Mouse (Mus musculus) cerebellum, postnatal 10 days (tissue): Measurements from ENCODE around the gene Bbc3.
A peak's percentile ranks its signal among the peaks of the same experiment; 100 is the strongest.
"Not testable (repeated sequence)": the region's sequence is repeated elsewhere in the genome, so short reads cannot be mapped to it uniquely, and the experiment has no call there.

Experiments used
- DNase-seq, 2 experiments: peaks; one replicate each; pipeline ENCODE4 v3.0.0; 2021; ENCODE audit warnings: mixed read lengths in 2 of 2

Gene Bbc3

DNA sequence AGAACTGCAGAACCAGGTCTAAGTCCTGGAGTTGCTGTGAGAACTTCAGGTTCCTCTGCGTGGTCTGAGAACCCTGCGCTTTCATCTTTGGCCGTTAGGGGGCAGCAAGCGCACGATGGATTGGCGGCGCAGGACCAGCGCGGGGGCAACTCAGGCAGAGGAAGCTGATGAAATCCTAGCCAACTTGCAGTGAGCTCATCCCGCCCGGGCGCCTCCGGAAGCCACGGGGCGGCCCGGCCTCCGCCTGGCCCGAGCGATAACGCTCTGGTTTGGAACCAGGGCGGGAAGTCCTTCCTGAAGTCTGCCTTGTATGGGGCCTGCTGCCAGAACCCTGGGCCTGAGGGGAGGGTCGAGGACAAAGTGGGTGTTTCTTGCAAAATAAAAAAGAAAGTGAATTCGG lies 13.4 kb upstream of the Bbc3 start:
- DNase-seq: peak; percentile 96 to 98

- DNase-seq: peak; percentile 85 to 87
Measured at GRCm38 (mm10) chr7:16295321-16295900, 12.8 kb upstream of the Bbc3 start.

DNA sequence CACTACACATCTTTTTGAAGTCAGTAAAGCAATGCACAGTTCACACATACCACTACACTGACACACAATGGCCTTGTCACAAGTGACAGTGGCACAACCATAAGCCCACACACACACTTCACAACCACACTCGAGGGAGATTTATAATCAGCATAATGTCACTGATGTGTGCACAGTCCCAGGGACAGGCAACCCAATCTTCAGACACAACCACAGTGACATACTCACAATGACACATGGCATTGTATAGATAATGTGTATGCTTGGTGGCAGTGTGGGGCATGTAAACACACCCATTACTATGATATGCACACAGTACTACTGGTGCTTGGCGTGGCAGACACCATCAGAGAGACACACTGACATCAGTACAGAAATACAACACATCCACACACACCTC lies 12.0 kb upstream of the Bbc3 start:
- peak in 1 of 2 experiments; percentile 14 for DNase-seq

DNA sequence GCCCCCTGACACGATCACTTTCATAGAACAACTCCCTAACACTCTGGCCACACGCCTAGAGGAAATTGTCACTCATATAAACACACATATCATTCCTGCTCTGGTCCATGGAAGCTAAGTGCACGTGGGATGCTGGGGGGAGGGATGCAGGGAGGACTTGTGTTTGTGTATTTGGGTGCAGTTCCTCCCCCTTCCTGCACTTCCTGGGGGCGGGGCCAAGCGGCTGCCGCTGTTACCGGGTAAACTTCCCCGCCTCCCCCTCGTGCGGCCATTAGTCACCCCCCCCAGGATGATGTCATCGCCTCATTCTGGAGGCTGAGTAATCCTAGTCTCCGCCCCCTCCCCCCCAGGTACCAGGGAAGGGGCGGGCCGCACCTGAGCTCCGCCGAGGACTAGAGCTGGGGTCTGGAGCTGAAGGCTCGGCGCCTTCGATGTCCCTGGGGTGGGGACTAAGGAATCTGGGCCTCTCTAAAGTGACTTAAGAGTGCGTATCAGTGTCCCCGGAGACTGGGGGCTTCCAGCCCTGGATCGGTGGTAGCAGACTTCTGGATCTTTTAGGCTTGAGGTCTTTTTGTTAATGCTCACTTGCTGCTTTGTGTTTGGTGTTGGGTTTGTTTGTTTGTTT lies 11.3 kb upstream of the Bbc3 start:
- peak; percentile 97 to 99 for DNase-seq

DNA sequence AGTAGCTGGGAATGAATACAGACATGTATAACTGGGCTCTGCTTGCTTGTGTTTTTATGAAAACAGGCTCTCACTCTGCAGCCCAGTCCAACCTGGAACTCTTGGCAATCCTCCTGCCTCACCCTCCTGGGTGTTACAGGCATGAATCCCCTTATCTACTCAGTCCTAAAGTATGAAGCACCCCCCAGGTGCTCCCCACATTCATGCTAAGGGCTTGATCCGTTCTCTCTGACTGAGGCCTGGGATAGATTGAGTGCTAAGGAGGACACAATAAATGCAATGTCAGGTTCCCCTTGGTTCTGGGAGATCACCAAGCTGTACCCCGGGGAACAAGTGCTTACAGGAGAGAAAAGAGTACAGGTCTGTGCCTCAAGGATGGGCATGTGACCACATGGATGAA lies 10.6 kb upstream of the Bbc3 start:
- peak in 1 of 2 experiments; percentile 38 for DNase-seq

GRCm38 (mm10) chr7:16298927-16299326 lies 9.3 kb upstream of the Bbc3 start:
- no peak for DNase-seq

DNA sequence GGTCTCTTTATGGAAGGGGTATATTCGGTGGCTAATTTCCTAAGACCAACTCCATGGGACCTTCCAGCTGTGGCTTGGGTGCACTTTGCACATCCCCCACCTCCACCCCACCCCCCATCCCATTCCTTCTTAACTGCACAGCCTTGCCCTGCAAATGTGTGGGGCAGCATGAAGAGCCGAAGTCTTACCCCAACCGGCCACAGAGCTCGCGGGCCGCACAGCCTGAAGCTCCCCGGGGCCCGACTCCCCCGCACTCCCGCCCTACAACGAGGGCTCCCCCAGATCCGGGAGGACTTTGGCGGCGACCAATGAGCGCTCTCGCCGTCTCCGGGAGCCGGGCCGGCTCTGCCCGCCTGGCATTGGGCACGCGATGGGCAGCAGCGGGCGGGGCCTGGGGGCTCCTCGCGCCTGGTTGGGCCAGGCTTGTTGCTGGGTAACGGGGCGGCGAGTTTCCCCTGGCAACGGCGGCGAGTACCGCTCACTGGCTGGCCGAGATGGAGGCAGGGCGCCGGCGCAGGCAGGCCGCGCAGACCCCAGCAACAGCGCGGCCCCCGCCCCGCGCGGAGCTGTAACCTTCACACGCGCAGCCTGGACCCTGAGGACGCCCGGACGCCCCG lies 8.7 kb upstream of the Bbc3 start:
- peak; percentile 98 to 99 for DNase-seq

DNA sequence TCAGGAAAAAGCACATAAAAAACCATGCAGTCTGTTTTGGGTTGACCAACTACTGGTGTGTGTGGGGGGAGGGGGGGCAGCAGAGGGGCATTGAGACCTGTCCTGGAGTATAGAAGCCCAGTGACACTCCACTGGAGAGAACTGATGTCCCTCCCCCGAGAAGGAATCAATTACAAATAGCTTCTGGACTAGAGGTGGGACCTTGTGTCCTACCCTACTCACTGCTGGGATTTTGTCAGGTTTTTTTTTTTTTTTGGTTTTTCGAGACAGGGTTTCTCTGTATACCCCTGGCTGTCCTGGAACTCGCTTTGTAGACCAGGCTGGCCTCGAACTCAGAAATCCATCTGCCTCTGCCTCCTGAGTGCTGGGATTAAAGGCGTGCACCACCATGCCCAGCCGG lies 1.1 kb upstream of the Bbc3 start:
- not testable (repeated sequence) for DNase-seq

DNA sequence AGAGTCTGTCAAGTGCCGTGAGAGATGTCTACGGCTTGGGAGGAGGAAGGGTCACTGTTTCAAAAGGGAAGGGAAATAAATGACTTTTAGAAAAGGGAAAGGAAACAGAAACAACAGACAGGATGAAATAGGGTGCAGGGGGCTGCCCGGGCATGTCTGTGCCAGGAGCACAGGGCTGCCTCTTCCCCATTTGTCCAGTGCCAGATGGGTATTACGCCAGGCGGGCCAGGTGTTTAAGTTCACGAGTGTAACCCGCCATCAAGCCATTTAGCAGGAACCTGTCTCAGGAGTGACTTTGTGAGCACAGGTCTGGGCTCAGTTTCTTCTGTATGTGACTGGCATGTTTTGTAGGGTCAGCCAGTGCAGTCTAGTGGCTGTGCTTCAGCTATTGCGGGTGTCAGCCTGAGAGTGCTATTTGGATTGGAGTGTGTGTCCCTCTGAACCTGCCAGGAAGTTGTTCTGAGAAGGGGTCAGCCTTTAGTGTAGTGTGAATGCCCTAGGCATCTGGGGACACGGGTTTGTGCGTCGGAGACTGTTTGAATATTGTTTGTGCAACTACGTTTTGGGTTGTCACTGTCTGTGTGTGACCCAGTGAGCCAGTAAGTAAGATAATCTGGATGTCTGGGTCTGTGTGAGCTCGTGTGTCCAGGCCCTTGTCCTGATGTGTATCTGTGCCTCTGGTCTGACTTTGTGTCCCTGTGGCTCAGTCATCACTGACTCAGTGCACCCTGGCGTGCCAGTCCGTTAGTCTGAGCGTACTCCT lies 543 bp downstream of the Bbc3 start:
- no peak for DNase-seq

GRCm38 (mm10) chr7:16309318-16310019 lies 1.3 kb downstream of the Bbc3 start:
- DNase-seq: peak; percentile 91 to 93

- peak; percentile 89 to 92 for DNase-seq
Measured at GRCm38 (mm10) chr7:16310020-16310520, 1.9 kb downstream of the Bbc3 start.

GRCm38 (mm10) chr7:16310521-16311452 lies 2.6 kb downstream of the Bbc3 start:
- DNase-seq: peak; percentile 66 to 71

DNA sequence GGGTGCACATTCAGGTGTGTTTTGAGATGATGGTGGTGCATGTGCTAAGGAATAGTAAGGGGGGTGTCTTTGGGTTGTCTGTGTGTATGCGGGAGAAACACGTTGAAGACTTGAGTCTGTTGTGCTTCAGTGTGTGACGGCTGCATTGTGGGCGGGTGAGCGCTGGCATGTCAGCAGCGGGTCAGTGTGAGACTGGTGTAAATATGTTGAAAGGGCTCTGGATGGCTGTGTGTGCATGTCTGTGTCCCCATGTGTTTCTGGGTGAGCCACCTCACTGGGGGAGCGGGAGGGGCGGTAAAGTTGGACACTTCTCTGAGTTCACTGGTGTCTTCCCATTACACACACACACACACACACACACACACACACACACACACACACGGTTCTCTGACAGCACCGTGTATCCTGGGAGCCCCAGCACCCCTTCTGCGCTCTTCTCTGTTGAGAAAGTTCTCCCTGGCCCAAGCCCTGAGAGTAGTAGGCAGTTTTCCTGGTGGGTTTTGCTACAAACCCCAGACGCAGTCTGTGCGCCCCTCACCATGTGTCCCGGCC lies 3.3 kb downstream of the Bbc3 start:
- DNase-seq: peak; percentile 32 to 33

DNA sequence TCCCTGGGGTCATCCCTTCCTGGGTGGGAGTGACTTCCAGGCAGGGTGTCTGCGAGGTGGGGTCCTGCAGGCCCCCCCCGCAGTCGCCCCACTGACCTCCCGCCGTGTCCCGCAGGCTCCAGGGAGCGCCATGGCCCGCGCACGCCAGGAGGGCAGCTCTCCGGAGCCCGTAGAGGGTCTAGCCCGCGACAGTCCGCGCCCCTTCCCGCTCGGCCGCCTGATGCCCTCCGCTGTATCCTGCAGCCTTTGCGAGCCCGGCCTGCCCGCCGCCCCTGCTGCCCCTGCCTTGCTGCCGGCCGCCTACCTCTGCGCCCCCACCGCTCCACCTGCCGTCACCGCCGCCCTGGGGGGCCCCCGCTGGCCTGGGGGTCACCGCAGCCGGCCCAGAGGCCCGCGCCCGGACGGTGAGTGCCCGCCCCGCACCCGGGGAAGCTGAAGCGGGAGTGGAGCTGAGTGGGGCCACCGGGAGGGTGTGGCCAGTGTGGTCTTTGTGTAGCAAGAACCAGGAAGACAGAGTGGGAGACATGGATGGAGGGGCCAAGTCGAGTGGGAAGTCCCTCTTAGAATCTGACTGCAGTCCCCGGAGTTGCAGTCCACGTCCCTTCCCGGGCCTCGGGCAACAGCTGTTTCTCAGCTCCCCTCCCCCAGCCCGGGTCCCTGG lies 3.9 kb downstream of the Bbc3 start:
- DNase-seq: peak; percentile 59 to 66

DNA sequence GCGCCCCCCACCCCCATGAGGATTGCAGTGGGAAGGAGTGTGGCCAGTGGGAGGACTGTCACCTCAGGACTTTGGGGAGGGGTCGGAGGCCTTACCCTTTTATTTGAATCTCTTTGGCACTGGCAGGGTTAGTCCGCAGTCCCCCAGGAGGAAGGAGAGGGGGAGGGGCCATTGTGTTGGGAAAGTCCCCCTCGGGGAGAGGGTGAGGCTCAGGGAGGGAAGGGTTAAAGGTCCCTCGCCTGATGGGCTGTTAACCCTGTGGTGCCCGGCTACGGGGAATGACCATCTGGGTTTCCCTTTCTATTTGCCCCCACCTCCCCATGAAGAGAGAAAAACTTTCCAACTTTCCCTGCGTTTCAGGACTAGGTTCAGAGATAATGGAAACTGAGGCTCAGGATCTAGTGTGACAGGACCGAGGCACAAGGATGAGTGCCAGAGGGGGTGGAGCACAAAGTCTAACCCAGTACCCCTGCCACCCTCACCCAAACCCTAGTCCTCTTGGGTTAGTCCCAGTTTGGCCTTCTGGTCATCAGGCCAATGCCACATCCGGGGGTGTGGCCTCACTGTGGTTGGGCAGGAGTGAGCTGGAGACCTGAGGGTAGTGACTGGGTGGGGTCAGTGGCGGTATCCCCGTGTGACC lies 4.6 kb downstream of the Bbc3 start:
- DNase-seq: peak; percentile 59 to 70

DNA sequence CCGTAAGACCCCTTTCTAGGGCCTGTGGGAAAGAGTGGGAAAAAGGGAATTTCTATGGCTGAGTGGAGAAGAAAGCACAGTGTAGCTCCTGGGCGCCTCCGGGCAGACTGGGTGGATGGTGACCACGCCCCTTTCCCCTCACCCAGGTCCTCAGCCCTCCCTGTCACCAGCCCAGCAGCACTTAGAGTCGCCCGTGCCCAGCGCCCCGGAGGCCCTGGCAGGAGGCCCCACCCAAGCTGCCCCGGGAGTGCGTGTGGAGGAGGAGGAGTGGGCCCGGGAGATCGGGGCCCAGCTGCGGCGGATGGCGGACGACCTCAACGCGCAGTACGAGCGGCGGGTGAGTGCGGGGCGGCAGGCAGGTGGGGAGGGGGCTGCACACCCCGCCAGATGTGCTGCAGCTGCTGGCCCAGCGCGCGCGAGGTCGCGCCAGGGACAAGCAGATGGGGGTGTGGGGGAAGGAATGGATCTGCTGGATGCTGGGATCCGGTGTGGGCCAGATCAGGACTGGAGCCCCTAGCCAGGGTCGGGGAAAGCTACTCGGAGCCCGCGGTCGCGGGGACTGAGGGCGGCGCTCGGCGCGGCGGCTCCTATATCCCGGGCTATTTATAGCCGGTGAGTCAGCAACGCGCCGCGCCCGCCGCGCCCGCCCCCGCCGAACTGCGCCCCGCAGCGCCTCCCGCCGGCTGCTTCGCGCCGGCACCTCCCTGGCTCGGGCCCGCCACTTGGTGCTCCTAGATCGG lies 5.5 kb downstream of the Bbc3 start:
- peak; percentile 86 to 88 for DNase-seq

- no peak for DNase-seq
Measured at GRCm38 (mm10) chr7:16314221-16314775, 6.1 kb downstream of the Bbc3 start.

DNA sequence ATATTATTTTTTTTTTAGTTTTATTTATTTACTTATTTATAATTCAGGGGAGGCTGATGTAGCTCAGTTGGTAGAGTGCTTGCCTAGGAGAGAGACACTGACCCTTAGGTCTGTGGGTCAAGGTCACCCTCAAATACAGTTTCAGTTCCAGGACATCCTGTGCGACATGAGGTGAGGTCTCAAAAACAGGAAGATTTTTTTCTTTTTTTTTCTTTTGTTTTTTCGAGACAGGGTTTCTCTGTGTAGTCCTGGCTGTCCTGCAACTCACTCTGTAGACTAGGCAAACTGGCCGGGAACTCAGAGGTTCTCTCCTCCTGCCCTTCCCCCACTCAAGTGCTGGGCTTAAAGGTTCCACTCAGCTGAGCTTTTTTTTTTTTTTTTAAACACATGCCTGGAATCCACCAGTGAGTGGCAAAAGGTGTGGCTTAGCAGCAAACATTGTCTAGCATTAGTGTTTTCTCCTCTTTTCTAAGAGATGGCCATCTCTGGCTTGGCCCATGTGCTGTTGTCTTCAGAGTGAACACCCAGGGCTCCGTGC lies 7.1 kb downstream of the Bbc3 start:
- DNase-seq: no peak

DNA sequence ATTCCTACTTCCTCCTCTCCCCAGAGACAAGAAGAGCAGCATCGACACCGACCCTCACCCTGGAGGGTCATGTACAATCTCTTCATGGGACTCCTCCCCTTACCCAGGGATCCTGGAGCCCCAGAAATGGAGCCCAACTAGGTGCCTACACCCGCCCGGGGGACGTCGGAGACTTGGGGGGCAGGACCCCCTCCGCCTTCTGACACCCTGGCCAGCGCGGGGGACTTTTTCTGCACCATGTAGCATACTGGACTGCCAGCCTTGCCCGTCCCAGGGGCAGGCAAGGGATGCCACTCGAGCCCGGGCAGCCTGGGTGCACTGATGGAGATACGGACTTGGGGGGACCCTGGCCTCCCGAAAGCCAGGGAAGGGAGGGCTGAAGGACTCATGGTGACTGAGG lies 8.9 kb downstream of the Bbc3 start:
- no peak for DNase-seq
